Mouse (Mus musculus) MEL (cell line): ENCODE results near the gene Map7. TPM values are rescaled to one million over a fixed set of nuclear protein-coding genes. Genes with fewer than 3 reads are reported as not detected.

Experiments used
- DNase-seq: peaks from one replicate; pipeline ENCODE4 v3.0.0; 2011; ENCODE audit warnings: low read depth, low spot score
- H3K27ac ChIP-seq: 2 replicates; pipeline ENCODE4 v1.5.1; 2012; ENCODE audit warnings: low read depth, mild to moderate bottlenecking, control low read depth, low read length, moderate library complexity; ENCODE audit not compliant: control insufficient read depth
- H3K27me3 ChIP-seq, 2 experiments: fragments of 150-350 bp in 1 of 2; sonication (generic) in 1 of 2; 2 replicates each; pipeline ENCODE4 v1.6.1; 2012; ENCODE audit warnings: low read length in 2 of 2, mild to moderate bottlenecking in 2 of 2, improper control_type of control experiment in 1 of 2, moderate library complexity in 1 of 2; ENCODE audit not compliant: insufficient read depth in 2 of 2, control insufficient read depth in 1 of 2
- H3K36me3 ChIP-seq, 2 experiments: 2 replicates each; pipeline ENCODE4 v1.6.1; 2012 to 2014; ENCODE audit warnings: low read length in 2 of 2, improper control_type of control experiment in 1 of 2, inconsistent platforms in 1 of 2, mild to moderate bottlenecking in 1 of 2; ENCODE audit not compliant: insufficient read depth in 2 of 2, control insufficient read depth in 1 of 2
- H3K4me1 ChIP-seq, 2 experiments: fragments of 150-350 bp in 1 of 2; sonication (generic) in 1 of 2; 2 replicates each; pipeline ENCODE4 v1.6.1; 2012; ENCODE audit warnings: low read length in 2 of 2, improper control_type of control experiment in 1 of 2, mild to moderate bottlenecking in 1 of 2; ENCODE audit not compliant: insufficient read depth in 2 of 2, control insufficient read depth in 1 of 2
- H3K4me3 ChIP-seq, 2 experiments: fragments of 150-350 bp in 1 of 2; sonication (generic) in 1 of 2; 2 replicates each; pipeline ENCODE4 v1.5.1; 2012; ENCODE audit warnings: low read depth in 2 of 2, low read length in 2 of 2, mild to moderate bottlenecking in 2 of 2, moderate library complexity in 2 of 2, control low read depth in 1 of 2, improper control_type of control experiment in 1 of 2; ENCODE audit not compliant: control insufficient read depth in 1 of 2, insufficient read depth in 1 of 2
- H3K79me2 ChIP-seq: 2 replicates; pipeline ENCODE4 v1.6.1; 2012; ENCODE audit warnings: mild to moderate bottlenecking, low read length, moderate library complexity; ENCODE audit not compliant: control insufficient read depth, poor library complexity, insufficient read depth
- H3K9ac ChIP-seq: 2 replicates; pipeline ENCODE4 v1.6.1; 2012; ENCODE audit warnings: low read depth, mild to moderate bottlenecking, control low read depth, low read length, moderate library complexity; ENCODE audit not compliant: control insufficient read depth, poor library complexity, severe bottlenecking
- H3K9me3 ChIP-seq: fragments of 150-350 bp; sonication (generic); replicated peaks from 2 replicates; pipeline ENCODE4 v1.6.1; 2012; ENCODE audit warnings: mild to moderate bottlenecking, low read length, improper control_type of control experiment, moderate library complexity; ENCODE audit not compliant: insufficient read depth
- CHD2 ChIP-seq: IDR thresholded peaks from 2 replicates; pipeline ENCODE4 v1.6.1; 2011; ENCODE audit warnings: low read length, improper control_type of control experiment
- E2F4 ChIP-seq: IDR thresholded peaks from 2 replicates; pipeline ENCODE4 v1.6.1; 2011; ENCODE audit warnings: low read depth, low read length, improper control_type of control experiment, borderline replicate concordance
- EP300 ChIP-seq, 2 experiments: IDR thresholded peaks; 2 replicates each; pipeline ENCODE4 v1.6.1; 2011; ENCODE audit warnings: improper control_type of control experiment in 2 of 2, low read length in 2 of 2, low read depth in 1 of 2, mild to moderate bottlenecking in 1 of 2
- ETS1 ChIP-seq: IDR thresholded peaks from 2 replicates; pipeline ENCODE4 v1.6.1; 2012; ENCODE audit warnings: low read depth, mild to moderate bottlenecking, inconsistent platforms, low read length, improper control_type of control experiment, moderate library complexity
- GATA1 ChIP-seq: IDR thresholded peaks from 2 replicates; pipeline ENCODE4 v1.6.1; 2011; ENCODE audit warnings: low read depth, low read length, improper control_type of control experiment
- MAX ChIP-seq: IDR thresholded peaks from 2 replicates; pipeline ENCODE4 v1.6.1; 2011; ENCODE audit warnings: low read length, improper control_type of control experiment
- MEF2A ChIP-seq: IDR thresholded peaks from 2 replicates; pipeline ENCODE4 v1.6.1; 2014; ENCODE audit warnings: low read depth, mild to moderate bottlenecking, inconsistent platforms, low read length, improper control_type of control experiment; ENCODE audit not compliant: poor library complexity, insufficient replicate concordance, severe bottlenecking; ENCODE audit errors: extremely low read depth
- NELFE ChIP-seq: IDR thresholded peaks from 2 replicates; pipeline ENCODE4 v1.6.1; 2011; ENCODE audit warnings: low read depth, low read length, improper control_type of control experiment
- POLR2A ChIP-seq, 2 experiments: IDR thresholded peaks; 2 replicates each; pipeline ENCODE4 v1.6.1; 2011 to 2012; ENCODE audit warnings: low read length in 2 of 2, mild to moderate bottlenecking in 2 of 2, control low read depth in 1 of 2, improper control_type of control experiment in 1 of 2, low read depth in 1 of 2, moderate library complexity in 1 of 2; ENCODE audit not compliant: control insufficient read depth in 1 of 2, insufficient read depth in 1 of 2, poor library complexity in 1 of 2
- RCOR1 ChIP-seq: IDR thresholded peaks from 2 replicates; pipeline ENCODE4 v1.6.1; 2012; ENCODE audit warnings: low read depth, mild to moderate bottlenecking, inconsistent platforms, low read length, improper control_type of control experiment
- SMC3 ChIP-seq: IDR thresholded peaks from 2 replicates; pipeline ENCODE4 v1.6.1; 2011; ENCODE audit warnings: low read depth, low read length, improper control_type of control experiment
- TAL1 ChIP-seq: IDR thresholded peaks from 2 replicates; pipeline ENCODE4 v1.6.1; 2012; ENCODE audit warnings: mild to moderate bottlenecking, inconsistent platforms, low read length, moderate library complexity, mixed read lengths
- TBP ChIP-seq: IDR thresholded peaks from 2 replicates; pipeline ENCODE4 v1.8.0; 2011; ENCODE audit warnings: low read depth, low read length, improper control_type of control experiment
- TCF12 ChIP-seq: IDR thresholded peaks from 2 replicates; pipeline ENCODE4 v1.6.1; 2014; ENCODE audit warnings: low read depth, mild to moderate bottlenecking, inconsistent platforms, low read length, improper control_type of control experiment, moderate library complexity
- USF2 ChIP-seq, 2 experiments: IDR thresholded peaks; 2 replicates each; pipeline ENCODE4 v1.6.1; 2011 to 2012; ENCODE audit warnings: improper control_type of control experiment in 2 of 2, low read length in 2 of 2, borderline replicate concordance in 1 of 2, inconsistent platforms in 1 of 2, low read depth in 1 of 2, mild to moderate bottlenecking in 1 of 2; ENCODE audit not compliant: insufficient read depth in 1 of 2
- polyA plus RNA-seq, 2 experiments: library from polyadenylated mRNA; stranded (reverse) in 1 of 2; unstranded in 1 of 2; fragments of >175 nt in 1 of 2; fragments of >200 nt in 1 of 2; gene quantifications; 2 replicates each; pipeline versions ENCODE4 v1.2.1 to v1.2.4; 2012; ENCODE audit warnings: low replicate concordance in 2 of 2, low read depth in 1 of 2; ENCODE audit not compliant: insufficient read length in 2 of 2, insufficient read depth in 1 of 2, missing spikeins in 1 of 2
- total RNA-seq: library from RNA; depleted of rRNA; stranded (reverse); fragments of 300-350 nt; gene quantifications from 2 replicates; pipeline ENCODE4 v1.2.3, GENCODE M21; 2012

Gene Map7
- total and polyA plus RNA-seq, 3 experiments = 3.1 to 9.5 TPM; not detected in 1

DNA sequence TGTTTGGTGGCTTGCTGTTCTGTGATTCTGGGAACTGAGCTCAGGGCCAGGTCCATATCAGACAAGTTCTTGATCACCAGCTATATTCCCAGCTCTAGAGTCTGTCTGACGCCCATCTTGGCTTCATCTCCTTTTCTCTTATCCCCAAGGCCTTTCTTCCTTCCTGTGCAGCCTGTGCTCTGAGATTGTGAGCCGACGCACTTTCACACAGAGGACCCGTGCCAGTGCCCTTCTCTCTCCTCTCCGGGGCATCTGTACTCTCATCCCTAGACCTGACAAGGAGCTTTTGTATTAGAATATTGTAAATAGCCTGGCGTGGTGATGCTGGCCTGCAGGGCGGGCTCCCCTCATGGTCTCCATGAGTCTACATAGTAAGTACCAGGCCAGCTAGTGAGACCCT is 7.1 kb downstream of the Map7 start:
- Histone ChIP-seq H3K27me3 (peaks cover 0 to 2% of the 10 kb centered on the region in 2 experiments; a peak in 1 of 4 replicates), H3K9ac (0 out of 2 replicates have a peak overlapping the region, but pooled peaks have one; percentile 7), H3K4me1 (peaks cover 0 to 6% of the 10 kb centered on the region in 2 experiments; a peak in 1 of 4 replicates), H3K27ac (no peak overlapping the region), H3K36me3 (peaks cover 0 to 2% of the 10 kb centered on the region in 2 experiments; a peak in 2 of 4 replicates), H3K79me2 (no peaks in the 10 kb centered on the region), H3K4me3 (peak overlapping the region; percentile 8 to 33; a peak in 3 of 4 replicates), H3K9me3 (no peaks in the 10 kb centered on the region)
- TF ChIP-seq SMC3 = no peak
- no peak for TF ChIP-seq MAX
- TF ChIP-seq MEF2A = no peak
- peak; percentile 52 for TF ChIP-seq TAL1
- no peak for TF ChIP-seq ETS1
- peak; percentile 26; the same call in 1 of the 2 replicates for TF ChIP-seq GATA1
- TF ChIP-seq TCF12 = peak; percentile 45; the same call in 1 of the 2 replicates
- TF ChIP-seq EP300 (IDR thresholded peaks at IDR 0.05; ENCODE audit: low read depth in 1 of 2, low read length in 2 of 2) = 0 out of 4 replicates have a peak, but pooled peaks of 1 of the 2 experiments have one; percentile 13
- peak; percentile 53 for DNase-seq

DNA sequence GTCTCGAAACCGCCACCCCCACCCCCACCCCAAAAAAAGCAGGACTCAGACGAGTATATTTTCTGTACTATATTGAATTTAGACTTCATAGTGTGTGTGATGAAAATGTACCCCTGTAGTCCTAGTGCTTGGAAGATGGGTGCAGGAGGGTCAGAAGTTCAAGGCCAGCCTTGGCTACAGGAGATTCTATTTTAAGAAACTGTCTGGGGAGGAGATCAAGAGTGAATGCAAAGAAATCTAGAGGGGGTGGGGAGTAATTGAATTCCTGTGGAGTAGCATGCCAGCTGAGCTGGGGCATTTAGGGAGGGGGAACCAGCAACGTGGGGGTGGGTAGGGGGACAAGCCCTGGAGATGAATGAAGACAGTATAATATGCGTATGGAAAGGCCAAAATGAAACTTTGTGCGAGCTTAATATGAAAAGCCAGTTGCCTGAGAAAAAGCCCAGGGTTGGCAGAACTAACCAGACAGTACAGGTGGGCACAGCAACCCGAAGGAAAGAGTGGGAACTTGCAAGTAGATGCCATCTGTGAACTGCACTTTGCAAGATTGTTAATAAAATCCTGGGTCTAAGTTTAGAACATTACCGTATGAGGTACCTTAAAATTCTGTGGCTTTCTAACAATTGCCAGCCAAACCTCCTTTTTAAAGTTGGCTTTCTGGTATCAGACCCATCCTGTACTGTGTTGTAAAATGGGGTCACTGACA is 8.9 kb downstream of the Map7 start:
- TF ChIP-seq NELFE (no peak), SMC3 (no peak), RCOR1 (no peak), CHD2 (no peak), E2F4 (no peak), USF2 (IDR thresholded peaks at IDR 0.05; ENCODE audit: borderline replicate concordance in 1 of 2, insufficient read depth in 1 of 2, low read depth in 1 of 2, low read length in 2 of 2) (no peak), POLR2A (IDR thresholded peaks at IDR 0.05; ENCODE audit: control insufficient read depth in 1 of 2, insufficient read depth in 1 of 2, low read depth in 1 of 2, low read length in 2 of 2, poor library complexity in 1 of 2) (no peak), TBP (no peak)
- no peak overlapping the region for H3K27ac ChIP-seq
- peaks cover 0 to 2% of the 10 kb centered on the region in 2 experiments; a peak in 2 of 4 replicates for H3K36me3 ChIP-seq
- H3K4me1 ChIP-seq = peaks cover 0 to 6% of the 10 kb centered on the region in 2 experiments; a peak in 1 of 4 replicates
- no peak overlapping the region for H3K9ac ChIP-seq
- no peaks in the 10 kb centered on the region for H3K9me3 ChIP-seq
- no peaks in the 10 kb centered on the region for H3K79me2 ChIP-seq
- no peak for DNase-seq
- no peaks in the 10 kb centered on the region for H3K27me3 ChIP-seq
- H3K4me3 ChIP-seq = no peak overlapping the region
